Mouse (Mus musculus): ENCODE results near the gene Cntln.

Cntln gene

DNA sequence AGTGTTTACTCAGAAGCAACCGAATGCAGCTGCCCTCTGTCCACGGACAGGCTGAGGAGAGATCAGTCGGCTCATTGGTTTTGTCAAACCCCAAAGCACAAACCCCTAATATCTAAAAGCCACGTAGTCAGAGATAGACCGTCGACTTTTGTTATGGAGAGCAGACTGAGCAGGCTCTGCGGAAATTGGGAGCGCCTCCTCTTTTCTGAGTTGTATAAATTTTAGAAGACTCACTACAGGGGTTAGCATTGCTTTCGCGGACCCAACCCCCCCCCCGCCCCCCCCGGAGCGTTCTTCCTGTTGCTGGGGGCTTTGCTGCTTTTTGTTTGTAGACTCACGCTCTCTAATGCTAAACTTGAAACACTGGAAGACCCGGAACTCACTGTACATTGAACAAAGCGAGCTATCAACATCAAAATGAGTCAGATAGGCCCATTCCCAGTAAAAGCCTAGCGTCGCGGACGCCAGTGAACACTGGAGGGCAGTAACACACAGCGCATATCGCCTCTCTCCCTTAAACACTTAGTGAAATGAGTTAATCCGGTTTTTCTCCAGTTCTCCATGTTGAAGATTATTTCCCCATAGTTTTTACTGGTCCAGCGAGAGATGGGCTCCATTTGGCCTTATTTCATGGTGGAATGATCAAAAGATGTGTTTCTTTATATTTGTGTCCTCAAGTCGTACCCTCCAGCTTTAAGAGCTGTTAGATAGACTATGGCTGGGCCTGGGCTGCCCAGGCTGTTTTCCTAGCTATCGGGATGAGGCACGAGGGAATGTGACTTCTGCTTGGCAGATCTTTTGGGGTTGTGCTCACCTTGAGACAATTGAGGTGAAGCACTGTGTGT lies 278.6 kb downstream of the Cntln start:
- H3K4me1 ChIP-seq (replicated peaks; ENCODE audit: low read depth, low read length), result peaks cover 37% of the 10 kb centered on the region
- TF ChIP-seq POU5F1 (IDR thresholded peaks at IDR 0.05; ENCODE audit: borderline replicate concordance, low read length) (no peak), CTCF (conservative IDR thresholded peaks at IDR 0.05; ENCODE audit: low read length) (peak; percentile 55), NANOG (IDR thresholded peaks at IDR 0.05; ENCODE audit: borderline replicate concordance, low read length) (peak; percentile 75)
- peaks cover 5% of the 10 kb centered on the region; the same call in 1 of the 2 replicates for H3K27me3 ChIP-seq (ENCODE audit: insufficient read depth, low read length)
- no peak overlapping the region for H3K4me3 ChIP-seq (replicated peaks; ENCODE audit: low read length)
- no peaks in the 10 kb centered on the region for H3K36me3 ChIP-seq (ENCODE audit: insufficient read depth, low read length)
- H3K9me3 ChIP-seq (ENCODE audit: low read length), result no peaks in the 10 kb centered on the region

DNA sequence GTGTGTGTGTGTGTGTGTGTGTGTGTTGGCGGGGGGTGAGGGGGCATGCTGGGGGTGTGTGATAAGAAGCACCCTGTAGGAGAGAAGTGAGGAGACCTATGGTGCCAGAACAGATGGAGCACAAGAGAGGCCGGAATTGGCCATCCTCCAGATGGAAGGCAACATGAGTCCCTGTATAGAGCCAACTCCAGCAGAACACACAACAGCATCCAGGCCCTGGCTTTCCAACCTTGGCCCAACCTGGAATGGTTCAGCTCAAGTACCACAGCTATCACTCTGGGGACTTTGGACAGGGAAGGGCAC lies 279.2 kb downstream of the Cntln start:
- no peak overlapping the region for H3K4me3 ChIP-seq (replicated peaks; ENCODE audit: low read length)
- H3K9me3 ChIP-seq (ENCODE audit: low read length), result no peaks in the 10 kb centered on the region
- peaks cover 5% of the 10 kb centered on the region; the same call in 1 of the 2 replicates for H3K27me3 ChIP-seq (ENCODE audit: insufficient read depth, low read length)
- H3K4me1 ChIP-seq (replicated peaks; ENCODE audit: low read depth, low read length), result peaks cover 42% of the 10 kb centered on the region
- no peaks in the 10 kb centered on the region for H3K36me3 ChIP-seq (ENCODE audit: insufficient read depth, low read length)
- TF ChIP-seq CTCF (conservative IDR thresholded peaks at IDR 0.05; ENCODE audit: low read length), result no peak
- no peak for TF ChIP-seq NANOG (IDR thresholded peaks at IDR 0.05; ENCODE audit: borderline replicate concordance, low read length)
- TF ChIP-seq POU5F1 (IDR thresholded peaks at IDR 0.05; ENCODE audit: borderline replicate concordance, low read length), result no peak

DNA sequence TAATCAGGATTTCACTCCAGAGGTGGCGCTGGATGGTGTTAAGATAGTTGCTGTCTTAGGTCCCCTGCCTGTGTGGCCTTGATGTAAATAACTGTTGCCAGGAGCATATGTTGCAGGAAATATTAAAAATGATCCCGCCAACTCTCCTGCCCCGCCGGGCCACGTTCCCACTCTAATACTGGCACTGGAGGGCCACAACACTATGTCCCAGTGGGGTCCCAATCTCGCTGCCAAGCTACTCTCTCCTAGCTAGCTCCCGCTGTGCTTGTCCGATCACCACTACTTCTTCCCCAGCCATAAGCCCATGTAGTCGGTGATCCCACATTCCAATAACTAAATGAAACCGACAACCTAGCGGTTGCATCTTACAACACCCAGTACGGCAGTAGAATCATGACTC lies 283.9 kb downstream of the Cntln start:
- Histone ChIP-seq H3K4me3 (replicated peaks; ENCODE audit: low read length) (peak overlapping the region; percentile 39; the same call in 1 of the 2 replicates), H3K36me3 (ENCODE audit: insufficient read depth, low read length) (no peaks in the 10 kb centered on the region), H3K4me1 (replicated peaks; ENCODE audit: low read depth, low read length) (peaks cover 27% of the 10 kb centered on the region), H3K27me3 (ENCODE audit: insufficient read depth, low read length) (peaks cover 5% of the 10 kb centered on the region; the same call in 1 of the 2 replicates), H3K9me3 (ENCODE audit: low read length) (peaks cover 5% of the 10 kb centered on the region; the same call in 1 of the 2 replicates)
- TF ChIP-seq NANOG (IDR thresholded peaks at IDR 0.05; ENCODE audit: borderline replicate concordance, low read length) (no peak), POU5F1 (IDR thresholded peaks at IDR 0.05; ENCODE audit: borderline replicate concordance, low read length) (no peak), CTCF (conservative IDR thresholded peaks at IDR 0.05; ENCODE audit: low read length) (no peak)

- no peak overlapping the region for H3K4me3 ChIP-seq (replicated peaks; ENCODE audit: low read length)
- no peaks in the 10 kb centered on the region for H3K36me3 ChIP-seq (ENCODE audit: insufficient read depth, low read length)
- TF ChIP-seq NANOG (IDR thresholded peaks at IDR 0.05; ENCODE audit: borderline replicate concordance, low read length), result no peak
- no peak for TF ChIP-seq CTCF (conservative IDR thresholded peaks at IDR 0.05; ENCODE audit: low read length)
- TF ChIP-seq POU5F1 (IDR thresholded peaks at IDR 0.05; ENCODE audit: borderline replicate concordance, low read length), result no peak
- peaks cover 12% of the 10 kb centered on the region for H3K27me3 ChIP-seq (ENCODE audit: insufficient read depth, low read length)
- H3K9me3 ChIP-seq (ENCODE audit: low read length), result peaks cover 5% of the 10 kb centered on the region; the same call in 1 of the 2 replicates
- no peaks in the 10 kb centered on the region for H3K4me1 ChIP-seq (replicated peaks; ENCODE audit: low read depth, low read length)
Observed at GRCm38 (mm10) chr4:85175466-85175865, 291.4 kb downstream of the Cntln start.

- H3K36me3 ChIP-seq (ENCODE audit: insufficient read depth, low read length), result no peaks in the 10 kb centered on the region
- H3K27me3 ChIP-seq (ENCODE audit: insufficient read depth, low read length), result peaks cover 12% of the 10 kb centered on the region
- TF ChIP-seq NANOG (IDR thresholded peaks at IDR 0.05; ENCODE audit: borderline replicate concordance, low read length), result no peak
- no peaks in the 10 kb centered on the region for H3K4me1 ChIP-seq (replicated peaks; ENCODE audit: low read depth, low read length)
- no peaks in the 10 kb centered on the region for H3K9me3 ChIP-seq (ENCODE audit: low read length)
- no peak overlapping the region for H3K4me3 ChIP-seq (replicated peaks; ENCODE audit: low read length)
Observed at GRCm38 (mm10) chr4:85178394-85179051, 294.4 kb downstream of the Cntln start.

Data from E14TG2a.4 (cell line).